Mouse (Mus musculus) brain, embryonic 14.5 days (tissue): Measurements from ENCODE around the gene C2cd2.

ENCODE experiments used
- CTCF ChIP-seq: fragments of 200-500 bp; IDR thresholded peaks from 2 replicates; pipeline ENCODE4 v1.5.1; 2012; ENCODE audit warnings: inconsistent platforms, mild to moderate bottlenecking, moderate library complexity, borderline replicate concordance; ENCODE audit not compliant: insufficient read depth, insufficient read length; ENCODE audit errors: extremely low read depth
- POLR2A ChIP-seq: fragments of 200-500 bp; IDR thresholded peaks from 2 replicates; pipeline ENCODE4 v1.6.1; 2012; ENCODE audit warnings: mild to moderate bottlenecking, inconsistent platforms, borderline replicate concordance; ENCODE audit not compliant: poor library complexity, insufficient read depth, insufficient read length, severe bottlenecking; ENCODE audit errors: extremely low read depth

GRCm38 (mm10) chr16:97808881-97809280, 153.5 kb downstream of the C2cd2 start:
- TF ChIP-seq CTCF (no peak), POLR2A (no peak)
